Mouse (Mus musculus) heart, postnatal 25 days (tissue): ENCODE measurements around the gene Map4k3. TPM values are rescaled to one million over a fixed set of nuclear protein-coding genes. Genes with fewer than 3 reads are reported as not detected.
"Not testable (repeated sequence)": the region's sequence is repeated elsewhere in the genome, so short reads cannot be mapped to it uniquely, and the experiment has no call there.

Experiments
- DNase-seq: peaks from one replicate; pipeline ENCODE4 v3.0.0; 2022; ENCODE audit warnings: low spot score
- intact Hi-C: fragments of 180-260 bp; cut with DNase I; formaldehyde crosslinking; loops from one replicate; pipeline ENCODE4 v1.15.1; 2025
- total RNA-seq, 2 experiments: library from RNA; stranded (reverse); gene quantifications; 2 replicates each; pipeline ENCODE4 v1.2.3; 2021

The Map4k3 gene
- 10 to 100 TPM; 24.0 to 24.4 TPM for total RNA-seq

DNA sequence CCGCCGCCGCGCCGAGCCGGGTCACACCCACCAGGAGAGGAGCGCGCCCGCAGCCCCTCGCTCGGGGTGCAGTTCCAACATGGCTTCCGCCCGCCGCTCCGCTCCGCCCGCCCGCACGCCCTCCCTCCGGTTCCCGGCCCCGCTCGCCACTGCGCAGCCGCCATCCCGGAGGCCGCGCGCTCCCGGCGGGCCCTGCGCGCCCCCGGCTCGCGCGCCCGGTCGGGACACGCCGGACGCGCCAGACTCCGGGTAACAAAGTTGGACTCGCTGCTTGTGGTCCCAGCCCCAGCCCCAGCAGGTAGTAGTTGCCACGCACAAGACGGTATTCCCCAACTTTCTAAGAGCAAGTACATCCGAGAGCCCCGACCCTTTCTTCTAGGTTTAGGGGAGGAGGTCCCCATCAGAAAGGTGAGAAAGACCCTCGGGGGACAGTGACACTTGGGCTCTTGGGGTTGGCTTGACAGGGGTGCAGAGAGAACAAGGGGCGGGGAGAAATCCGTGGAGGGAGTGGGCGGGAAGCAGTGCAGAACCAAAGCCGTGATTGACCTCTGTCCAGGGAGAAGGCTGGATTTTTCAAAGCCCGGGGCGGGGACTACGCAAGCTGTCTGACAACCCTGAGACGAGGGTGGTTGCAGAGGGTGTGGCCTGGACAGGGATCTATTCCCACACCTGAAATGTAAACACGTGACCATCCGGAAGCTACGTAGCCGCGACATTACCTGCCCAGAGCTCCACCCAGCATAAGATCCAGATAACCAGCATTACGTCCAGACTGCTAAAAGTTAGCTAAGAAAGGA, at the start of gene Map4k3:
Gene Map4k3 (minus strand): TSS at position 424 of the 797 bp plus-strand sequence.
- intact Hi-C loops = loop anchor here (5.0 kb wide), 1 partner anchor 99 kb away; no protein-coding TSS in a partner anchor
- peak; percentile 76 for DNase-seq

DNA sequence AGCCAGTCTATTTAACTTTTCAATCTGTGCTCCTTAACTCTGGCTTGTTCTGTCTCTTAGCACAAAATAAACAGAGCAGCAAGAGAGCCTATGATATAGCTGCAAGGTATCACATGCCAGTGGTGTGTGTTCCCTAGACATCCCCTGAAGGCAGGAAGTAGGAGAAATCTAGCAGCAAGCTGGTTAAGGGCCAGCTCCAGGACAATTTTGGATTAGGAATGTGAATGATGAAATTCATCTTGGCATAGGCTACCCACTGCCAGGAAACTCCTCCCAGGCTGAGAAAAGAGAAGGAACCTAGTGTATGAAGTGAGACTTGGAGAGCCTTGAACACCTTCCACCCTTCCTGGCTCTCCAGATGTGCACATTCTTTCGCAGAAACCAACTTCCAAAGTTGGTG, 49.3 kb upstream of the Map4k3 start:
- no peak for DNase-seq
- intact Hi-C loops = no loop called here

DNA sequence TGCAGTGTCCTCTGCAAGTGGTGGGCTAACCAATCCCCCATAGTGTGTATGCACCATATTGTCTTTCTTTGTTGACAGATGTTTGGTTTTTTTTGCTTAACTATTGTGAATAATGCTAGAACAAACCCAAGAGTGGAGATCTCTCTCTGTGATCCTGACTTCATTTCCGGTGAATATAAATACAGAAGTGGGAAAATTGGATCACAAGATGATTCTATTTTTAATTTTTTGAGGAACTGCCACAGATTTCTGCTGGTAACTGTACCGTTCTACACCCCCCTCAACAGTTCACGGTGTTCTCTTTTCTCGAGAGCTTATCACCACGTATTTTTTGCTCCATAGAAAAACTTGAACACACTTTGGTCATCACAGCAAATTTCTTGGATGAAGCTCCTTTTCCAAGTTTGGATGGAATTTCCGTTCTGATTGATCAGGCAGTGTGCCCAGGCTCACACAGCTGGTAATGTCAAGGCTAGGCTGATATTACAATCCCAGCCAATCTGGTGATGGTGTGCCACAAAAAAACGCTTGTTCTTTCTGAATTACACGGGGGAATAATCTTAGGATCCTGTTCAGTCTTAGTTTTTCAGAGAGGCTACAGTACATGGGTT, 47.0 kb upstream of the Map4k3 start:
- intact Hi-C loops = no loop called here

DNA sequence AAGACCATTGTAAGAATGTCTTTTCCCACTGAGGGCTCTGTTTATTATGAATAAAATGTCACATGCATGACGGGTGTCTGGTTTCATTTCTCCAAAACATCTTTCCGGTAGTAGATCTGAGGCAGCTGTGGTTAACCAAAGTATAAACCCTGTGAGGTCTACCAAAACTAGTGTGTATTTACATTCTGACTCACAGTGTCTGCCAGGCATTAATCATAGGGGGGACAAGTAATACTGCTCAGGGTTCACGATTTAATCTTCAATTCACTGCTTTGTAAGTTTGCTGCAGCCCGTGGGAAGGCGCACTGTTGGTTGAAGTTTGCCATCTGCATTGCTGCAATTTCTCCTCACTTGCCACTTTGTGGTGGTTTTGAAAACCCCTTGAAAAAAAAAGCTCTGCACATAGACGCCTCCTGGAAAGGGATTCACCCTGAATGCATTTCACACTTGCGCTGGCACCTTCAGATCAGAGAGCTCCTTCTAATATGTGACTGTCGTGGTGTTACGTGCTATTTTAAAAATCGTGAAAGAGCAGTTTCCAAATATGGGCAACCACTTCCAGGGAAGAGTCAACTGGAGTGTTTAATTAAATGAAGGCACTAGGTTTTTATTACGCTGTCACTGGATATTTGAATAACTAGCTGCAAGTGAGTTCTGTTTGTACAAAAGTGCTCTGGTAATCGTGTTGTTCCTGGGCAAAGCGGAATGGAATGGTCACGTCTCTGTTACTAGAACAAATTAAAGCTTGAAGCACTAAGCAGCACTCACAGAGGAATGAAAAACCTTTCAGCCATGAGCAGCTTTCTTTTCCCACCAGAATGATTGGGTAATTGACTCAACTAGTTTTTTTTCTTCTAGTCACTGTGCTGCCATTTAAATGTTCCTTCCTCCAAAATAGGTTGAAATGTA, 44.5 kb upstream of the Map4k3 start:
- intact Hi-C loops = no loop called here
- DNase-seq = no peak

More for the DNA sequence above, 47.0 kb upstream of the Map4k3 start:
- DNase-seq = peak; percentile 53

DNA sequence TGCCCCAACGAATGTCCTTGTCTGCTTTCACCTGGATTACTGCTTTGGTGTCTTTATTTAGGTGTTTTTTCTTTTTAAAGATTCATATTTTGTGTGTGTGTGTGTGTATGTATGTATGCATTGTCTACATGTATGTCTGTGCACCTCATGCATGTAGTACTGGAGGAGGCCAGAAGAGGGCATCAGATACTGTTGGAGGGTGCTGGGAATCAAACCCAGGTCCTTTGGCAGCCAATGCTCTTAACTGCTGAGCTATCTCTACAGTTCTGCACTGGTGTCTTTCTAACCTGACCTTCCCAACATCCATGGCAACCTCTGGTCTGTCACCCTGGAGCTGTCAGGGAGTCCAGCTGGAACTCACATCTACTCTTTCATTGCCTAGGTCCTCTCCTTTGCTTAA, 41.8 kb upstream of the Map4k3 start:
- intact Hi-C loops = no loop called here
- DNase-seq = no peak

DNA sequence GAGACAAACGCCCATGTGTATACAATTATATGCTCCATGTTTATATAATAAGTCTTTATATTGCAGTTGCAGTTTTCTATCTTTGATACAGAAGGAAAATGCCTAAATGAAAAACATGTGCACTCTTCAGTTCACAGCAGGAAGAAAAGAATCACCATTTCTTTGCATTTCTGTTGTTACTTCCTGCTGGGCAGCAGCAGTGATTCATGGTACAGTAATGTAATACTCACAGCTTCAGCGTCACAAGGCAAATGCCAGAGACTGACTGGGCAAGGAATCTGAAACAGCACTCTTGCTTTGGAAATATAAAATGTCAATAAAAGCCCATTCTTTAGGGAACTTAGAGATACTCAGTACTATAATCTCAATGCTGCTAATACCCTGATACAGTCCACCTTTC, 36.9 kb upstream of the Map4k3 start:
- intact Hi-C loops = no loop called here
- no peak for DNase-seq

DNA sequence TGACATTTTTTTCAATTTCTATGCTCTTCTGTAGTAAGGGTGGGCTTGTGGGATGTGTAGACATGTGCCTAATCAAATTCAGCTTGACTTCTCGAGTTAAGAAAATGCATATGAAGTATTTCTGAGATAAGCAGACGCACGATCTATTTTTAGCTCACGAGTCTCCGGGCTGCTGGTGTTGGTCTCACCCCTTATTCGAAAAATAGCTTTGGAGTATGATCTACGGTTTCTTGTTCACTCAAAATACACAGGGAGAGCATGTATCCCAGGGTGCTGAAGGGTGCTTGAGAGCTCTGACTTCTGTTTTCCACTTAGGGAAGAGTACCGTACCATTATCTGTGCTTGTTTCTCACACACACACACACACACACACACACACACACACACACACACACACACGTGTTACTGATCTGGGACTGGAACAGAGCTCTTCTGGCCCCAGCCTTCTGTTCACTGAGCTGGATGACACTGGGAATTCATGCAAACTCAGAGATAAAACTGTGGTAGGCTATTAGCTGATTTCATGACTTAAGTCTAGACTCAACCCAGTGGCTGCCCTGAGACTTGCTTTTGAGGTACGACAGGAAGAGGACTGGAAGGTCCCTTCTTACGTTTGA, 34.9 kb upstream of the Map4k3 start:
- no peak for DNase-seq
- intact Hi-C loops = no loop called here

DNA sequence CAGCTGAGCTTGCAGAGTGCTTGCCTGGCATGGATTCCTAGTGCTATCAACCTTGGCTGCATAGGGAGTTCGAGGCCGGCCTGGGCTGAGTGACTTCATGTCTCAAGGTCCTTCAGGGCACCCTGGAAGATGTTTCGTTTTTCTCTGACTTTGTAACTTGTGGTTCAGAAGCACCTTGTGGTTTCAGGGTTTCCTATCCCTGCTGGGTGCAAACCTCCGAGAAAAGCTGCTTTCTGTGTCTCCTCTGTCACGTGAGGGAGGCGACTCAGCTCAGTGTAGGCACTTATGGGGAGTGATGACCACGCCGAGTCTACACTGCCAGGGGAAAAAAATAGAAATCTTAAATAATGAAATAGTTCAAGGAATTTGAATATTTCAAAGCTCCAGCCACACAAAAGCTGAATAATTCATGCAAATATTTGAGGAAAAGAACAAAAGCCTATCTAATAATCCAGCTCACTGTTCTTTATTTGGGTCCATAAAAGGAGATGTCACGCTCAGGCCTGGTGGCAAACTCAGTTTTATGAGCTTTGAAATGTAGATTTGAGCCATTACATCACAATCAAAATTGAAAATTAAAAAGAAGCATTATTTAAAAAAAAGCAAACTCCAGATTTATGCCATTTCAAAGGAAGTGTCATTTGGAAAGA, 34.2 kb upstream of the Map4k3 start:
- intact Hi-C loops = no loop called here
- no peak for DNase-seq

DNA sequence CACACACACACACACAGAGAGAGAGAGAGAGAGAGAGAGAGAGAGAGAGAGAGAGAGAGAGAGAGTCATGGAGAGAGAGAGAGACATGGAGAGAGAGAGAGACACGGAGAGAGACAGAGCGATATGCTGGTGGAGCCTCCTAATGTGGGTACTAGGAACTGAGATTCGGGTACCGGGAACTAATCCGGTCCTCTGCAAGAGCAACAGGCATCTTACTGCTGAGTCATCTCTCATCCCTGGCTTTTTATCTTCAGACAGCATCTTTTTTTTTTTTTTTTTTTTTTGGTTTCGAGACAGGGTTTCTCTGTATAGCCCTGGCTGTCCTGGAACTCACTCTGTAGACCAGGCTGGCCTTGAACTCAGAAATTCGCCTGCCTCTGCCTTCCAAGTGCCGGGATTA, 32.9 kb upstream of the Map4k3 start:
- intact Hi-C loops, DNase-seq: not testable (repeated sequence)

DNA sequence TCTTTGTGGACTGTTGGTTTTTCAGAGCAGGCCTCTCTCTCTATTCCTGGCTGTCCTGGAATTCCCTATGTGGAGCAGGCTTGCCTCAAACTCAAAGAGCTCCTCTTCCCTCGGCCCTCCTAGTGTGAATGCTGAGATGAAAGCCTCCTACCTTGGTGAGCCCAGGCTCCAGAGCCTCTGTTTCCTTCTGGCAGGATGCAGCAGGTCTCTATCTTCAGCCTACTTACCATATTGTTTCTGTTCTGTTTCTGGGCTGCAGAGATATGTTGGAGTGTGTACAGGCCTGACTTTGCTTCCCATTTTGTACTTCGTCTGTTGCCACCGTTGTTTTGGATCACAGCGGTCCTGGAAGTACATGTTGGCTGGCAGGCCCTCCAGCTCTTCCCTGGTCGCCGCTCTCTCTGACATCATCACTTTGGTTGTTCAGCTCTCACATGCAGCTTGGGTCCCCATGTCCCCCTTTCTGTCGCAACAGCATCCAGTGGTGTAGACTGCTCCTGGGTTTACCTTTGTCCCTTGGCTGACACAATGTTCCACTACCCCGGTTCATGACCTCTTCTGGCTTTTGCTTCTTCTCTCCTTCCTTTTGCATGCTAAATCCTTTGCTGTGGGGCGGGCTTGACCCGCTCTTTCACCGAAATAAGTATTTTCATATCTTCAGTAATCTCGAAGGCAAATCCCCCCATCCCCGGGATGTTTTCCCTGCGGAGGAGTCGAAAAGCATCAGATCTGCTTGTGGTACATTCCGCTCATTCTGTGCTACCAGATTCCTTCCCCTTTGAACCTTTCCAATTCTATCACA, 32.3 kb upstream of the Map4k3 start:
- DNase-seq = no peak
- intact Hi-C loops = no loop called here

DNA sequence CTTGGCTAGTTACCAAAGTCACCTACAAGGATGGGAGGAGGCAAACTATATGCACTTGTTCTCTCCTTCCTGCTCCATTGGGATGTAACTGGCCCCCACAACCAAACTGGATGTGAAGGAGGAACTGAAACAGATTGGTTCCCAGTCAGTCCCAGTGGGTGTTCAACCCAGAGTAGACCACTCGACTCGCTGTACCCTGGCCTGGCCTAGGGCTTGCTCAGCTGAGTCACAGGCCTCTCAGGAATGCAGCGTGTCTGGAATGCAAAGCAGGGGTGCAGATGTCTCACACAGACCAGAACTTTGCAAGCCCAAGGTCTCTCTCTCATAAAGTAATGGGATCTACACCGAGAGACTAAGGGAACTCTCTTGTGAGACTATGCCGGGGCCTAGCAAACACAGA, 27.8 kb upstream of the Map4k3 start:
- no peak for DNase-seq
- intact Hi-C loops = no loop called here

DNA sequence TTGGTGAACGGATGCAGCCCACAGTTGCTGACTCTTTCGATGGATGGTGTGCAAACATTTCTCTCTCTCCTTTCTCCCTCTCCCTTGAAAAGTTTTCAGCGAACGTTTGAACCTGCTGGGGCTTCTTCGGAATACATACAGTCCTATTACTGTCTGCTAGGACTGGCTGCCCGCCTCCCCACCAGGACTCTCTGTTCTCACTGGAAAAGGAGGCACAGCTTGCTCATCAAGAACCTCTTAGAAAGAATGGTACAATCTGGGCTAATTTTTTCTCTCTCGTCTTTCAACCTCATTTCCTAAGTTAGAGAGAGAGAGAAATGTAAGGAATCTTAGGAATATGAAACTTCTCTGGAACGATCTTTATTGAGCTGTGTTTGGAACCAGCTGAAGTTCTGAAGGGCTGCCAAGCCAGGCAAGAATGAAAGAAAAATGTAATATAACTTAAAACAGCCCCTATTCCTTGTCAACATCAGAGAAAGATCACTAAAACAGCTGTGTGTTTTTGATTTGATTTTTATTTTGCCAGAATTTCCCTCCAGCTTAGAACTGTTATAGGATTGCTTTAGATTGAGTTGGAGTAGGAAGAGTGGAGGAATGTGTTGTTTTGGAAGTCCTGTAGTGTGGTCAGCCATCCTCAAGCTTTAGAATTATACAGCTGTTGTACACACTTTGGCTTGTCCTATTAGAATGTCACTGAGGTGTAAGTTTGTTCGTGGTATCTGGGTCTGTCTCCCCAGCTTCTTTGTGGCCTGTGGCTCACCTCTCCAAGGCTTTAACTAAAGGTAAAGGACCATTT, 27.0 kb upstream of the Map4k3 start:
- intact Hi-C loops = no loop called here
- no peak for DNase-seq

DNA sequence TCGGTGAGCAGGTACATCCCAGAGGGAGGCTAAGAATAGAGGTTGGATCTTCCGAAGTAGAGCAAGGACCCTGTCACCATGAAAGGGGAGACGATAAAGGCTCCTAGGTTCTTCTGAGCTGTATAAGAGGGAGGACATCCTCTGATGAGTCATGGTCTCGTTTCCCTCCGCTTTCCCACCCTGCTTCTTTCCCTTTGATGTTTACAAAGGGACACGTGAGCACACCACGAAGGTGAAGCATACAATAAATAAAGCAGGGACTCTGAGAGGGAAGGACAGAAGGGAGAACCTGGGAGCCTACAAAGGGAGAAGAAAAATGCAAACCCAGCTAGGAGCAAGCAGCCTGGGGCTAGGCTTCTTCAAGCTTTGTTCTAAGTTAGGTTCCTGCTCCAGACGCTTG, 26.3 kb upstream of the Map4k3 start:
- intact Hi-C loops = loop anchor here (5.0 kb wide), 1 partner anchor 228 kb away; no protein-coding TSS in a partner anchor
- no peak for DNase-seq

DNA sequence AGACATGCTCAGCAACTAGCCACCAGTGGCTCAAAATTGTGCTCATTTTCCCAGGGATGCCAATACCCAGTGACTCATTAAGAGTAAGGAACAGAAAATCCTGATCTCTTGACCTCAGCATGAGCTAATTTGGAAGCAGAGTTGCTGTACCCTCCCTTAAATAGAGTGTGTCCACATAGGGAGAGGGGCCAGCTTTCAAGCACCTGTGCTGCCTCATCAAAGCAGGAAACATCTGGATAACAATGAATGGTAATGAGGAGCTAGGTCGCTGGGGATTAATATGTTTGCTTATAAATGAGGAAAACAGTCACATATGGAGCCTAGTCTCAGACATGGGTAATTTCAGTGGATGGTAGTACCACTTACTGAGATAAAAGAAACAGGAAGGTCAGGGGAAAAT, 24.2 kb upstream of the Map4k3 start:
- peak; percentile 15 for DNase-seq
- intact Hi-C loops = loop anchor here (5.0 kb wide), 1 partner anchor 230 kb away; no protein-coding TSS in a partner anchor

DNA sequence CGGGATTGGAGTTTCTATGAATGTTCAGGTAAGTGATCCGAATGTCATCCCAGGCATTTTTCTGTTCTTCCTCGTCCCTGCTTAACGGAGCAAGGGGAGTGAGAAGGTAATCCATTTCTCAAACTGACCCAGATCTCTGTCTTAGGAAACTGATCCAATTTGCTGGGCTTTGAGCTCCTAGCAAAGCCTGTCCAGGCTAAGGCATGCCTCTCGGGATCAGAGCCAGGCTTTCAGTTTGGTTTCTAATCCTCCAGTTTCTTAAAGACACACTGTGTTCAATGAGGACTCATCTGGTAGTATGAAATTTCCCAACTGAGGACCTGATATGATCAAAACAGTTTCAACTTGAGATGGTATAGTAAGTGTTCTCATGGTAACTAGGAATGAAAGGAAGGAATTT, 11.1 kb upstream of the Map4k3 start:
- no peak for DNase-seq
- intact Hi-C loops = no loop called here

DNA sequence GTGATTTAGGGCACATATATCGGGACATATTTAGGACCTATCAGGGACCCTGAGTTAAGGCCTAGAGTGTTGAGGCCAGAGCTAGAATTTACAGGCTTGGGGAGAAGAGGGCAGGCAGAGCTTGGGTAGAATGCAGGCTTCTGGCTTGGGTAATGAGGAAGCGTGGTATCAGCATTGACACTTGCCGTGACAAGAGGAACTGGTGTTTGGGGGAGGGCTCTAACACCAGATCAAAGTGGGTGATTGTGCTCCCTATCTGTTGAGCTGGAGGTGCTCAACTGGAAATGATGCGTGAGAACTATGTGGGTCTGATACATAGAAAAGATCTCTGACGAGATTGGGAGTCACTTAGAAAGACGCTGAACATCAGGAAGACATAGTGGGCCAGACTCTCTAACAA, 6.4 kb upstream of the Map4k3 start:
- DNase-seq = no peak
- intact Hi-C loops = no loop called here

DNA sequence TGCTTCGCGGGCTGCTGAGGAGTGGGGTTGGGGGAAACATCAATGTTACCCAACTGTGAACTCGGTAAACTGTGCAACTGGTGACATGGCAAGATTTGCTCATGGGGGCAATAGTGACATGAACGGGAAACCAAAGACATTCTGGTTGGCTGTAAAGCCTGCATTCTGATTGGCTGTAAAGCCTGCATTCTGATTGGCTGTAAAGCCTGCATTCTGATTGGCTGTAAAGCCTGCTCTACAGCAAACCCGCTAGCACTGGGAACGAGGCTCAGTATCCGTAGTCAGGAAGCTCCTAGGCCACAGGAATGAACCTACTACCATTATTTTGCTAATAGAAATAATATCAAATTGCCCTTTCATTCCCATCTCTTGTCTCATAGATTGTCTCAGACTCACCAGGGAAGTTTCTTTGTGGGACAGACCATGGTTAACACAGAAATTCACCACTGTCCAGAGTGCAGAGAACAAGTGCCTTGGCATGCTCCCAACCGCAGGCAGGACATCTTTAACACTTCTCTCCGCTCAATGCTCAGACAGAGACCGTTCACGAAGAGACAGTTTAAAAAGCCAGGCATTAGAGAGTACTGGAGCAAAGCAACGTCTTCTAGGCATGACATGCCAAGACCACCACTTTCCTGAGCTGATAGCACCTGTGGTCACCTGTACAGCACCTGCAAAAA, 5.0 kb upstream of the Map4k3 start:
- intact Hi-C loops = no loop called here
- no peak for DNase-seq
